10 mouse cellular contexts compared by ENCODE assay signal in genomic region chr7:27371715-27372462, GRCm38 (mm10). TPM values are rescaled to one million over a fixed set of nuclear protein-coding genes. Genes with fewer than 3 reads are reported as not detected.
DNase-seq lines count a peak whose midpoint lies in the region; ATAC-seq and TF ChIP-seq lines count a peak whose summit lies in the region.
"Had no signal": no experiment of that assay in that cellular context is flagged by ENCODE, and none has a peak within 500 bp of the region (broad histone marks: within the 10 kb centered on the region; RNA-seq: fewer than 3 reads in every experiment).

No protein-coding gene starts in this region.

- no peak overlapping the region for H3K27ac ChIP-seq in forebrain, embryonic 12.5 days
- H3K27ac ChIP-seq in forebrain, embryonic 14.5 days (ENCODE audit: low read depth, low read length) = no peak overlapping the region
- H3K27ac ChIP-seq in lung, embryonic 15.5 days = no peak overlapping the region
- H3K27ac ChIP-seq in intestine, embryonic 14.5 days (ENCODE audit: low read depth) = no peak overlapping the region
- no peak overlapping the region for H3K27ac ChIP-seq in small intestine, adult 2 months (ENCODE audit: insufficient read depth, low read depth, low read length)

- no peaks in the 10 kb centered on the region for H3K36me3 ChIP-seq in forebrain, embryonic 12.5 days (replicated peaks)
- 0 out of 2 replicates have a peak, but pooled peaks cover 4% of the 10 kb centered on the region for H3K36me3 ChIP-seq in forebrain, embryonic 14.5 days (ENCODE audit: control insufficient read depth, insufficient read depth, low read length)
- H3K36me3 ChIP-seq in lung, embryonic 15.5 days = no peaks in the 10 kb centered on the region
- H3K36me3 ChIP-seq in intestine, embryonic 14.5 days (ENCODE audit: control insufficient read depth, insufficient read depth, low read length) = no peaks in the 10 kb centered on the region
- H3K36me3 ChIP-seq in small intestine, adult 2 months (ENCODE audit: control insufficient read depth, insufficient read depth, low read length) = no peaks in the 10 kb centered on the region

- peak overlapping the region; percentile 21; the same call in 1 of the 2 replicates for H3K4me2 ChIP-seq in forebrain, embryonic 12.5 days
- no peak overlapping the region for H3K4me2 ChIP-seq in forebrain, embryonic 14.5 days (ENCODE audit: low read length)
- H3K4me2 ChIP-seq in lung, embryonic 15.5 days = peak overlapping the region; percentile 18; the same call in 1 of the 2 replicates
- H3K4me2 ChIP-seq in intestine, embryonic 14.5 days (ENCODE audit: low read length) = peak overlapping the region; percentile 30

- TF ChIP-seq CTCF in small intestine, adult 2 months (IDR thresholded peaks at IDR 0.05; ENCODE audit: extremely low read depth, insufficient read length, insufficient replicate concordance, low read depth, low read length) = no peak

- H3K9ac ChIP-seq in forebrain, embryonic 12.5 days = peak overlapping the region; percentile 29; the same call in 1 of the 2 replicates
- H3K9ac ChIP-seq in forebrain, embryonic 14.5 days (ENCODE audit: low read length) = no peak overlapping the region
- no peak overlapping the region for H3K9ac ChIP-seq in lung, embryonic 15.5 days
- no peak overlapping the region for H3K9ac ChIP-seq in intestine, embryonic 14.5 days (ENCODE audit: low read length)

- no peak for TF ChIP-seq POLR2A in small intestine, adult 2 months (IDR thresholded peaks at IDR 0.05; ENCODE audit: low read depth, low read length)

- H3K4me1 ChIP-seq in forebrain, embryonic 12.5 days = peaks cover 10% of the 10 kb centered on the region
- no peaks in the 10 kb centered on the region for H3K4me1 ChIP-seq in forebrain, embryonic 14.5 days (ENCODE audit: control insufficient read depth, insufficient read depth, low read length)
- H3K4me1 ChIP-seq in lung, embryonic 15.5 days = peaks cover 8% of the 10 kb centered on the region
- H3K4me1 ChIP-seq in intestine, embryonic 14.5 days (replicated peaks; ENCODE audit: control insufficient read depth, insufficient read depth, low read length) = no peaks in the 10 kb centered on the region; the same call in 1 of the 2 replicates
- H3K4me1 ChIP-seq in small intestine, adult 2 months (ENCODE audit: control insufficient read depth, insufficient read depth, insufficient read length, low read length) = peaks cover 8% of the 10 kb centered on the region

- ATAC-seq in forebrain, embryonic 12.5 days (ENCODE audit: low FRiP score) = no peak
- no peak for ATAC-seq in forebrain, embryonic 14.5 days
- no peak for ATAC-seq in lung, embryonic 15.5 days (ENCODE audit: borderline replicate concordance, extremely low read depth, low FRiP score, low TSS enrichment)
- ATAC-seq in intestine, embryonic 14.5 days (replicated peaks; ENCODE audit: low FRiP score, low TSS enrichment, low read depth) = no peak

- 5% methylated on average over 44 of the region's 44 CpGs for WGBS in forebrain, embryonic 12.5 days
- 7% methylated on average over 44 of the region's 44 CpGs for WGBS in forebrain, embryonic 14.5 days
- 4% methylated on average over 44 of the region's 44 CpGs for WGBS in lung, embryonic 15.5 days
- WGBS in intestine, embryonic 14.5 days = 5% methylated on average over 44 of the region's 44 CpGs
- WGBS in small intestine, adult 2 months = 5% methylated on average over 44 of the region's 44 CpGs

- no peak for DNase-seq in forebrain, embryonic 14.5 days (ENCODE audit: low spot score)
- no peak for DNase-seq in lung, adult 18-20 months
- DNase-seq in intestine, embryonic 14.5 days (ENCODE audit: low spot score) = no peak
- no peak for DNase-seq in testis, postnatal 14 days (ENCODE audit: low spot score)
- DNase-seq in layer of hippocampus, adult 9-11 months = no peak
- DNase-seq: lung, postnatal 14 days; right cerebral cortex, postnatal 14 days had no signal

- peak overlapping the region; percentile 15 for H3K4me3 ChIP-seq in forebrain, embryonic 12.5 days (replicated peaks)
- H3K4me3 ChIP-seq in forebrain, embryonic 14.5 days (ENCODE audit: low read depth, low read length) = no peak overlapping the region
- H3K4me3 ChIP-seq in lung, embryonic 15.5 days = 0 out of 2 replicates have a peak overlapping the region, but pooled peaks have one; percentile 4
- peak overlapping the region; percentile 1; the same call in 1 of the 2 replicates for H3K4me3 ChIP-seq in intestine, embryonic 14.5 days (ENCODE audit: low read depth, low read length)
- peak overlapping the region; percentile 5; the same call in 1 of the 2 replicates for H3K4me3 ChIP-seq in small intestine, adult 2 months (ENCODE audit: low read depth, low read length)

- H3K9me3 ChIP-seq in forebrain, embryonic 12.5 days = peaks cover 4% of the 10 kb centered on the region; the same call in 1 of the 2 replicates
- H3K9me3 ChIP-seq in forebrain, embryonic 14.5 days (replicated peaks; ENCODE audit: control insufficient read depth, low read length) = 0 out of 2 replicates have a peak, but pooled peaks cover 3% of the 10 kb centered on the region
- no peaks in the 10 kb centered on the region; the same call in 1 of the 2 replicates for H3K9me3 ChIP-seq in lung, embryonic 15.5 days
- H3K9me3 ChIP-seq in intestine, embryonic 14.5 days (ENCODE audit: control insufficient read depth, low read length) = no peaks in the 10 kb centered on the region

- peaks cover 99% of the 10 kb centered on the region for H3K27me3 ChIP-seq in forebrain, embryonic 12.5 days
- peaks cover 91% of the 10 kb centered on the region for H3K27me3 ChIP-seq in forebrain, embryonic 14.5 days (replicated peaks; ENCODE audit: control insufficient read depth, insufficient read depth, low read length)
- H3K27me3 ChIP-seq in lung, embryonic 15.5 days = peaks cover 97% of the 10 kb centered on the region
- peaks cover 97% of the 10 kb centered on the region for H3K27me3 ChIP-seq in intestine, embryonic 14.5 days (replicated peaks; ENCODE audit: control insufficient read depth, insufficient read depth, low read length)
- H3K27me3 ChIP-seq in small intestine, adult 2 months (ENCODE audit: control insufficient read depth, insufficient read depth, low read length) = peaks cover 67% of the 10 kb centered on the region

RNA-seq across cellular contexts. Expression of gene Gm20479, which starts 14.7 kb away (rescaled TPM):
- 1.5 TPM in 1 of 2 replicates, not detected in the other for polyA plus RNA-seq in forebrain, embryonic 12.5 days (2016; fragmentation: Nextera tagmentation; extraction: Ambion mirVana)
- polyA plus RNA-seq in forebrain, embryonic 14.5 days (2014; fragmentation: Nextera tagmentation; extraction: Ambion mirVana) = 0.38 TPM in 1 of 2 replicates, not detected in the other
- 0.79 and 1.3 TPM in 2 replicates for polyA plus RNA-seq in lung, embryonic 15.5 days (2015; fragmentation: Nextera tagmentation; extraction: Ambion mirVana)
- 0.50 and 1.2 TPM in 2 replicates for polyA plus RNA-seq in intestine, embryonic 14.5 days (2014; fragmentation: Nextera tagmentation; extraction: Ambion mirVana)
- not detected in 2 replicates for polyA plus RNA-seq in small intestine, adult 2 months (2012; rRNA removed)

RNA-seq across cellular contexts. Expression of gene Shkbp1, which starts 16.1 kb away (rescaled TPM):
- 77.1 and 81.2 TPM in 2 replicates for polyA plus RNA-seq in forebrain, embryonic 12.5 days (2016; fragmentation: Nextera tagmentation; extraction: Ambion mirVana)
- polyA plus RNA-seq in forebrain, embryonic 14.5 days (2014; fragmentation: Nextera tagmentation; extraction: Ambion mirVana) = 52.4 and 66.4 TPM in 2 replicates
- 48.3 and 51.4 TPM in 2 replicates for polyA plus RNA-seq in lung, embryonic 15.5 days (2015; fragmentation: Nextera tagmentation; extraction: Ambion mirVana)
- polyA plus RNA-seq in intestine, embryonic 14.5 days (2014; fragmentation: Nextera tagmentation; extraction: Ambion mirVana) = 39.8 and 40.0 TPM in 2 replicates
- polyA plus RNA-seq in small intestine, adult 2 months (2012; rRNA removed) = 62.1 and 115 TPM in 2 replicates

RNA-seq across cellular contexts. Expression of gene Ltbp4, which starts 34.4 kb away (rescaled TPM):
- 12.4 and 16.5 TPM in 2 replicates for polyA plus RNA-seq in forebrain, embryonic 12.5 days (2016; fragmentation: Nextera tagmentation; extraction: Ambion mirVana)
- polyA plus RNA-seq in forebrain, embryonic 14.5 days (2014; fragmentation: Nextera tagmentation; extraction: Ambion mirVana) = 8.0 and 11.0 TPM in 2 replicates
- polyA plus RNA-seq in lung, embryonic 15.5 days (2015; fragmentation: Nextera tagmentation; extraction: Ambion mirVana) = 96.2 and 102 TPM in 2 replicates
- 97.9 and 110 TPM in 2 replicates for polyA plus RNA-seq in intestine, embryonic 14.5 days (2014; fragmentation: Nextera tagmentation; extraction: Ambion mirVana)
- polyA plus RNA-seq in small intestine, adult 2 months (2012; rRNA removed) = 136 and 163 TPM in 2 replicates
